Comparison of ENCODE assay signal across 8 mouse cellular contexts in genomic region chr1:60097277-60098023, GRCm38 (mm10). TPM values are rescaled to one million over a fixed set of nuclear protein-coding genes. Genes with fewer than 3 reads are reported as not detected.
A peak's percentile ranks its signal among the peaks of the same experiment; 100 is the strongest.
DNase-seq lines count a peak whose midpoint lies in the region; ATAC-seq and TF ChIP-seq lines count a peak whose summit lies in the region.

No protein-coding gene starts in this region.

- no peaks in the 10 kb centered on the region for H3K27me3 ChIP-seq in forebrain, embryonic 15.5 days
- H3K27me3 ChIP-seq in lung, embryonic 15.5 days = no peaks in the 10 kb centered on the region

- ATAC-seq in cerebellum, adult (ENCODE audit: insufficient number of reproducible peaks, low FRiP score, low TSS enrichment) = peak; percentile 82
- ATAC-seq in forebrain, embryonic 15.5 days (replicated peaks) = peak; percentile 93
- peak; percentile 74 to 82 for ATAC-seq in hematopoietic stem cell, adult 5-6 weeks (replicated peaks in 1 of 2; ENCODE audit: insufficient read depth in 1 of 2, low FRiP score in 2 of 2, low TSS enrichment in 1 of 2, low read depth in 1 of 2, poor library complexity in 2 of 2, severe bottlenecking in 2 of 2)
- ATAC-seq in lung, embryonic 15.5 days (ENCODE audit: borderline replicate concordance, extremely low read depth, low FRiP score, low TSS enrichment) = peak; percentile 91

- in situ Hi-C loops in ES-E14 (cut with MboI; ENCODE audit: low sequenced_read_pairs in 2 of 2, unreplicated experiment in 2 of 2) = no loop called here

- under 1% methylated on average over 25 of the region's 25 CpGs for WGBS in forebrain, embryonic 15.5 days
- 0% methylated on average over 25 of the region's 25 CpGs for WGBS in lung, embryonic 15.5 days

- peak overlapping the region; percentile 82 for H3K4me2 ChIP-seq in forebrain, embryonic 15.5 days (replicated peaks)
- peak overlapping the region; percentile 65 for H3K4me2 ChIP-seq in lung, embryonic 15.5 days

- peak overlapping the region; percentile 6; the same call in 1 of the 2 replicates for H3K27ac ChIP-seq in ES-E14 (ENCODE audit: insufficient read depth, low read depth, low read length, poor library complexity, severe bottlenecking)
- H3K27ac ChIP-seq in forebrain, embryonic 15.5 days (replicated peaks) = peak overlapping the region; percentile 99
- peak overlapping the region; percentile 99 for H3K27ac ChIP-seq in lung, embryonic 15.5 days

- H3K9ac ChIP-seq in ES-E14 (ENCODE audit: insufficient read depth, low read depth, low read length, poor library complexity, severe bottlenecking) = peak overlapping the region; percentile 89
- peak overlapping the region; percentile 97 for H3K9ac ChIP-seq in forebrain, embryonic 15.5 days (replicated peaks)
- H3K9ac ChIP-seq in lung, embryonic 15.5 days = peak overlapping the region; percentile 97

- H3K4me1 ChIP-seq in ES-E14 (ENCODE audit: control insufficient read depth in 2 of 2, insufficient read depth in 2 of 2, low read length in 2 of 2, poor library complexity in 1 of 2) = 0 out of 4 replicates have a peak, but pooled peaks cover 0 to 1% of the 10 kb centered on the region in 2 experiments
- H3K4me1 ChIP-seq in forebrain, embryonic 15.5 days = peaks cover 22% of the 10 kb centered on the region
- peaks cover 8% of the 10 kb centered on the region; the same call in 1 of the 2 replicates for H3K4me1 ChIP-seq in lung, embryonic 15.5 days

- peak overlapping the region; percentile 92 to 95 for H3K4me3 ChIP-seq in ES-E14 (ENCODE audit: insufficient read depth in 1 of 2, low read depth in 1 of 2, low read length in 2 of 2, poor library complexity in 1 of 2, severe bottlenecking in 1 of 2)
- peak overlapping the region; percentile 95 for H3K4me3 ChIP-seq in forebrain, embryonic 15.5 days
- H3K4me3 ChIP-seq in lung, embryonic 15.5 days = peak overlapping the region; percentile 92

- peaks cover 12% of the 10 kb centered on the region for H3K36me3 ChIP-seq in ES-E14 (ENCODE audit: control insufficient read depth, insufficient read depth, low read length, poor library complexity, severe bottlenecking)
- peaks cover 15% of the 10 kb centered on the region for H3K36me3 ChIP-seq in forebrain, embryonic 15.5 days
- H3K36me3 ChIP-seq in lung, embryonic 15.5 days = peaks cover 10% of the 10 kb centered on the region

- DNase-seq in ES-E14 (ENCODE audit: low read depth, low spot score) = peak; percentile 74
- peak; percentile 71 for DNase-seq in layer of hippocampus, adult 9-10 months (ENCODE audit: low spot score)
- DNase-seq in ovary, adult 18-20 months (ENCODE audit: low spot score) = peak; percentile 26
- peak; percentile 86 for DNase-seq in thymus, postnatal 0 days (ENCODE audit: low spot score)

- no peaks in the 10 kb centered on the region for H3K9me3 ChIP-seq in ES-E14 (ENCODE audit: control insufficient read depth, insufficient read depth, low read depth, low read length)
- no peaks in the 10 kb centered on the region for H3K9me3 ChIP-seq in forebrain, embryonic 15.5 days
- no peaks in the 10 kb centered on the region for H3K9me3 ChIP-seq in lung, embryonic 15.5 days

TF ChIP-seq in ES-E14, 5 proteins besides CTCF, POLR2A, EP300 and RAD21:
- TF ChIP-seq MAFK (IDR thresholded peaks at IDR 0.05; ENCODE audit: insufficient read depth, low read depth, low read length) (no peak), HCFC1 (IDR thresholded peaks at IDR 0.05; ENCODE audit: borderline replicate concordance, insufficient read depth, low read length) (peak; percentile 90), CHD2 (IDR thresholded peaks at IDR 0.05; ENCODE audit: low read depth, low read length) (0 out of 2 replicates have a peak, but pooled peaks have one; percentile 40), ZNF384 (IDR thresholded peaks at IDR 0.05; ENCODE audit: low read depth, low read length) (no peak)

RNA-seq across cellular contexts. Expression of gene Carf, which starts 0.6 kb away (rescaled TPM):
- 4.3 and 5.4 TPM in 2 replicates for total RNA-seq in ES-E14 (2012; rRNA removed)
- 7.1 and 7.4 TPM in 2 replicates for polyA plus RNA-seq in forebrain, embryonic 15.5 days (2015; fragmentation: Nextera tagmentation; extraction: Ambion mirVana)
- total RNA-seq in hematopoietic stem cell, adult 5-6 weeks (2017) = 10.0 and 13.6 TPM in 2 replicates
- 5.0 and 5.7 TPM in 2 replicates for polyA plus RNA-seq in lung, embryonic 15.5 days (2015; fragmentation: Nextera tagmentation; extraction: Ambion mirVana)
- polyA plus RNA-seq in thymus, postnatal 0 days (2015; fragmentation: Nextera tagmentation; extraction: Ambion mirVana) = 5.0 and 5.8 TPM in 2 replicates

RNA-seq across cellular contexts. Expression of gene Wdr12, which starts 1.0 kb away (rescaled TPM):
- total RNA-seq in ES-E14 (2012; rRNA removed) = 50.5 and 71.2 TPM in 2 replicates
- polyA plus RNA-seq in forebrain, embryonic 15.5 days (2015; fragmentation: Nextera tagmentation; extraction: Ambion mirVana) = 48.6 and 53.2 TPM in 2 replicates
- total RNA-seq in hematopoietic stem cell, adult 5-6 weeks (2017) = 73.5 and 134 TPM in 2 replicates
- polyA plus RNA-seq in lung, embryonic 15.5 days (2015; fragmentation: Nextera tagmentation; extraction: Ambion mirVana) = 48.4 and 49.1 TPM in 2 replicates
- polyA plus RNA-seq in thymus, postnatal 0 days (2015; fragmentation: Nextera tagmentation; extraction: Ambion mirVana) = 111 and 132 TPM in 2 replicates

RNA-seq across cellular contexts. Expression of gene Ica1l, which starts 54.5 kb away (rescaled TPM):
- total RNA-seq in ES-E14 (2012; rRNA removed) = 1.3 and 2.5 TPM in 2 replicates
- 24.9 and 28.1 TPM in 2 replicates for polyA plus RNA-seq in forebrain, embryonic 15.5 days (2015; fragmentation: Nextera tagmentation; extraction: Ambion mirVana)
- 0.19 and 1.1 TPM in 2 replicates for total RNA-seq in hematopoietic stem cell, adult 5-6 weeks (2017)
- polyA plus RNA-seq in lung, embryonic 15.5 days (2015; fragmentation: Nextera tagmentation; extraction: Ambion mirVana) = 0.46 and 0.83 TPM in 2 replicates
- polyA plus RNA-seq in thymus, postnatal 0 days (2015; fragmentation: Nextera tagmentation; extraction: Ambion mirVana) = 1.7 and 3.1 TPM in 2 replicates

Comparison
In these comparisons a context has a peak if more than half of its experiments do, and no peak if none do; other contexts are left out.
1. Peak in every context shown above with its lines: DNase-seq, ATAC-seq, H3K4me3 ChIP-seq and H3K27ac ChIP-seq.
2. DNase-seq: peak in every context shown above with its lines; median percentile 86 in thymus, postnatal 0 days; 74 in ES-E14; 71 in layer of hippocampus, adult 9-10 months; 26 in ovary, adult 18-20 months.
3. H3K27ac ChIP-seq: peak in every context shown above with its lines; median percentile 99 in forebrain, embryonic 15.5 days; 99 in lung, embryonic 15.5 days; 6 in ES-E14.